Mouse (Mus musculus) right cerebral cortex, adult 2 months (tissue): ENCODE measurements around the gene Srsf9.
A peak's percentile ranks its signal among the peaks of the same experiment; 100 is the strongest.
"Not testable (repeated sequence)": the region's sequence is repeated elsewhere in the genome, so short reads cannot be mapped to it uniquely, and the experiment has no call there.

Source experiments
- DNase-seq, 2 experiments: peaks; one replicate each; pipeline ENCODE4 v3.0.0; 2021 to 2022; ENCODE audit warnings: low spot score in 2 of 2

Gene Srsf9

DNA sequence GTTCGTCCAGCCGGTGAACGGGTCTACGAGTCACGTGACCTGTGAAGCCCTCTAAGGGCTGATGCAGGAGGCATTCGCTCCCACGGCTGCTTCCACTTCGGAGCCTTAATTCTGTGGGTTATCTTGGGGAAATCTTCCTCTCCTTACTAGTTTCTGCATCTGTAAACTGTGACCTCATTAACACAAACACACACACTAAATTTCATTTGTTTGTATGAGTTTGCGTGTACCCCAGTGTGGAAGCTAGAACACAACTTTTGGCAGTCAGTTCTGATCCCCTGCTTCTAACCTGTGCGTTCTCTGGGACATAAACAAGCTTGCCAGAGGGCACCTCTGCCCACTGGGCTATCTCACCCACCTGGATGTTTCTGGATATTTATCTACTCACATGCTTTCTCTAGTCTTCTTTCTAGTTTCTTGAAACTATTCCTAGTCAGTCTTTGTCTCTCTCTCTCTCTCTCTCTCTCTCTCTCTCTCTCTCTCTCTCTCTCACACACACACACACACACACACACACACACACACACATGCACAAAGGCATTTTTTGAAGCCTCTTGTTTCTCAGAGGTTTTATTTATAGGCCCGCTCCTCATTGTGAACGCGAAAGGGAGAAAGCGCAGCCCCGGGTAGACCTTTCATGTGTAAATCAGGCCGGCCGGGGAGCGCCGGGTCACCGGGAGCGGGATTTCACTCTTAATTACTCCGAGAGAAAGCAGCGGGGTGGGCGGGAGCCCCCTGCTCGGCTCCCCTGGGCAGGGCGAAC, 46.6 kb downstream of the Srsf9 start:
- peak; percentile 20 to 23 for DNase-seq

DNA sequence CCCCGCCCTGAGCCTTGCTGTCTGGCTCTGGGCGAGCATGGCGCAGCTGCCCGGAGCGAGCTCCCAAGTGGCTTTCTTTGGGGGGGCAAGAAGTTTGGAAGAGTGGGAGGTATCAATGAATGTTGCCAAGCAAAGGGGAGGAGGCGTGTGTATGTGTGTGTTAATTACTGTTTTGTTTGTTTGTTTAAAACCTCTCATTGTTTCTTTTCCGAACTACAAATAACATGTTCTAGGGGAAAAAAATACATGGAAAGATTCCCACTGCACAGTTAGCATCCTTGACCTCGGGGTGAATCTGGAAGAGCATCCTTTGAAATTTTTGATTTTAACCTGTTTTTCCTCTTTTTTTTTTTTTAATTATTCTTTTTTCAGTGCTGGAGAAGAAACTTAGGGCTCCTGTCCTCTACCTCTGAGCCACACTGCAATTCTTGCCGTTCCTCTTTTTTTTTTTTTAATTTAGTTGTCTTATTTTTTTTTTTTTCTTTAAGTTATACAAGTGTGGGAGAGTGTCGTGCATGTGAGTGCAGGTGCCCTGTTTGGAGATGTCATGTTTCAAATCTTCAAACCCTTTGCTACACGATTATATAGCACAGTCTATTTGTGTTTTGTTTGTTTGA, 47.3 kb downstream of the Srsf9 start:
- no peak for DNase-seq

DNA sequence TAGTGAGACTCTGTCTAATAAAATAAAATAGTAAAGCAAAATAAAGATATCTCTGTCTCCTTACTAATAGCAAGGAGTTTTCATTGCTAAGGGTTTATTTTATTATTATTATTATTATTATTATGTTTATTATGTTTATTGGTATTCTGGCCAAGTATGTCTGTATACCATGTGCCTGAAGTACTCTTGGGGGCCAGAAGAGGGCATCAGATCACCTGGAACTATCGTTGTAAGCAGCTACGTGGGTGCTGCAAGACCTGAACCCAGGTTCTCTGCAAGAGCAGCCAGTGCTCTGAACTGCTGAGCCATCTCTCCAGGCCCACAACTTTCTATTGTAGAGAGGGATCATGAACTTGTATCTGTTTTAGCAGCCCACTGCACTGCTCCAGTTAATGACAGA, 48.5 kb downstream of the Srsf9 start:
- DNase-seq: no peak

DNA sequence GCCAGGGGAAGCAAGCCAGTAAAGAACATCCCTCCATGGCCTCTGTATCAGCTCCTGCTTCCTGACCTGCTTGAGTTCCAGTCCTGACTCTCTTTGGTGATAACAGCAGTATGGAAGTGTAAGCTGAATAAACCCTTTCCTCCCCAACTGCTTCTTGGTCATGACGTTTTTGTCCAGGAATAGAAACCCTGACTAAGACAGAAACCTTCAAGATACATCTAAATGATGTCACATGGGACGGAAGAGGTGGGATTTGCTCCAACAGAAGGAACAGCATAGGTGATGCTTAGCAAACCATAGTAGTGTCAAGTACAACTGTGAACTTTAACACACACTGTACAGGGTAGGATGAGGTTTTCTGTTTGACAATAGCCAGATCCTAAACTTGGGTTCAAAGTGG, 51.9 kb downstream of the Srsf9 start:
- DNase-seq: not testable (repeated sequence)
